Mouse (Mus musculus) kidney, adult 2 months (tissue): Measurements from ENCODE around the gene Ralgps1.

Source experiments
- CTCF ChIP-seq: fragments of 200-500 bp; conservative IDR thresholded peaks from 2 replicates; pipeline ENCODE4 v1.5.1; 2011; ENCODE audit warnings: low read depth, mild to moderate bottlenecking, control low read depth, low read length, moderate library complexity, mixed read lengths; ENCODE audit not compliant: insufficient read depth, insufficient read length
- POLR2A ChIP-seq: fragments of 200-500 bp; IDR thresholded peaks from one replicate; pipeline ENCODE4 v1.6.1; 2011; ENCODE audit warnings: low read depth, low read length, control low read depth

GRCm38 (mm10) chr2:33349081-33349480 lies 22.2 kb downstream of the Ralgps1 start:
- TF ChIP-seq CTCF (peak; percentile 86), POLR2A (no peak)
